In the genomic region with DNA sequence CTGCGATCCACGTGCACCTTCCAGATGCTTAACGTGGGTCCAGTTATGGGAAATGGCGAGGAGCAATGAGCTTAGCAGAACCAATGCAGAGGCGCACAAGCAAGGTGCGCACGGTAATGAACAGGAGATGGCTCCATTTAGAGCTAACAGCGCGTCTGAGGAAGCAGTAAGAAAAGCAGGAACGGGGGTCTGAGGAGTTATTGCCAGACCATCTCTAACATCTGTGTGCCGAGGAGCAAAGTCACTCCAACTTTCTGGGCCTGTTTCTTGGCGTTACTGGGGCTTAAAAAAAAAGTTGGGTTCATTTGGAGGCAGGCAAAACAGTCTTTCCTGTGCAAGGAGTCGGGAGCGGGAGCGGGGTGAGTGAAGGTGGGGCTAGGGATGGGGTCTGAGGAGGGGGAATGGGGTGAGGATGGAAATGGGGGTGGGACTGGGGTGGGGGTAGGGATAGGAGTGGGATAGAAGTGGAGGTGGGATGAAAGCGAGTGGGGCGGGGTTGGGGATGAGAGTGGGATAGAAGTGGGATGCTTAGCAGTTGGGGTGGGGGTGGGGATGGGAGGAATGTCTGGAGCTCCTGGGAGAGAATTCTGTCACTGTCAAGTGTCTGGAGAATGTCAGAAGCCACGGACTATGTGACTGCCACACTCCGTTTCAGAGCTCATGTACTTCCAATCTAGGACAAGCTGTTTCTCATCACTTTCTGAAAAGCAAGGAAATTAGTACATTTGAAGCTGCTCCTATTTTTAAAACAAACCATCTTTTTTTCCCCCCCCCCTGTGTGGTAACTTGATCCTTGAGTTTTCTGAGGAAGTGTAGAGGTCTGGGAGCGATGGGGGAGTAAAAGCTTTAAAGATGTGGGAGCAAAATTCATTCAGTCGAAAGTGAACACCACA, we compare ENCODE assay signal across 13 mouse cellular contexts.
DNase-seq lines count a peak whose midpoint lies in the region; ATAC-seq and TF ChIP-seq lines count a peak whose summit lies in the region.
"Had no signal": no experiment of that assay in that cellular context is flagged by ENCODE, and none has a peak within 500 bp of the region (broad histone marks: within the 10 kb centered on the region; RNA-seq: fewer than 3 reads in every experiment).

No protein-coding gene starts in this region.

- H3K4me1 ChIP-seq in heart, embryonic 11.5 days (ENCODE audit: control insufficient read depth, insufficient read depth, low read length) = peaks cover 11% of the 10 kb centered on the region
- peaks cover 10% of the 10 kb centered on the region for H3K4me1 ChIP-seq in lung, embryonic 14.5 days (ENCODE audit: insufficient read depth)
- H3K4me1 ChIP-seq in embryonic facial prominence, embryonic 11.5 days (ENCODE audit: control insufficient read depth, insufficient read depth, low read length) = no peaks in the 10 kb centered on the region; the same call in 1 of the 2 replicates
- 0 out of 2 replicates have a peak, but pooled peaks cover 3% of the 10 kb centered on the region for H3K4me1 ChIP-seq in neural tube, embryonic 12.5 days

- no peaks in the 10 kb centered on the region for H3K36me3 ChIP-seq in heart, embryonic 11.5 days (ENCODE audit: control insufficient read depth, insufficient read depth, low read length)
- no peaks in the 10 kb centered on the region for H3K36me3 ChIP-seq in lung, embryonic 14.5 days (ENCODE audit: insufficient read depth)
- no peaks in the 10 kb centered on the region for H3K36me3 ChIP-seq in embryonic facial prominence, embryonic 11.5 days (replicated peaks; ENCODE audit: control insufficient read depth, insufficient read depth, low read depth, low read length)
- no peaks in the 10 kb centered on the region for H3K36me3 ChIP-seq in neural tube, embryonic 12.5 days
- H3K36me3 ChIP-seq: midbrain, embryonic 12.5 days had no signal

- no peak overlapping the region for H3K4me3 ChIP-seq in heart, embryonic 11.5 days (ENCODE audit: low read depth, low read length)
- H3K4me3 ChIP-seq in lung, embryonic 14.5 days (ENCODE audit: low read depth, low read length) = no peak overlapping the region; the same call in 1 of the 2 replicates
- no peak overlapping the region for H3K4me3 ChIP-seq in embryonic facial prominence, embryonic 11.5 days (ENCODE audit: low read depth, low read length)
- no peak overlapping the region for H3K4me3 ChIP-seq in neural tube, embryonic 12.5 days
- H3K4me3 ChIP-seq: midbrain, embryonic 12.5 days had no signal

- no peak for DNase-seq in heart, postnatal 36 days
- DNase-seq in lung, embryonic 14.5 days = peak; percentile 77
- no peak for DNase-seq in lung, postnatal 14 days
- peak; percentile 83 for DNase-seq in embryonic facial prominence, embryonic 11.5 days (ENCODE audit: low spot score)
- no peak for DNase-seq in spleen, postnatal 14 days (ENCODE audit: low spot score in 2 of 2)
- DNase-seq: cerebellum, adult 9-10 months; layer of hippocampus, adult 9-11 months; retina, postnatal 1 day; thymus, adult 18-20 months had no signal

- intact Hi-C loops in heart, postnatal 36 days (cut with DNase I) = no loop called here

- H3K9ac ChIP-seq in heart, embryonic 11.5 days (ENCODE audit: low read depth, low read length) = 0 out of 2 replicates have a peak overlapping the region, but pooled peaks have one; percentile 43
- H3K9ac ChIP-seq in lung, embryonic 14.5 days = peak overlapping the region; percentile 5; the same call in 1 of the 2 replicates
- 0 out of 2 replicates have a peak overlapping the region, but pooled peaks have one; percentile 28 for H3K9ac ChIP-seq in embryonic facial prominence, embryonic 11.5 days (replicated peaks; ENCODE audit: low read length)
- no peak overlapping the region for H3K9ac ChIP-seq in neural tube, embryonic 12.5 days
- H3K9ac ChIP-seq: midbrain, embryonic 12.5 days had no signal

- WGBS in heart, embryonic 11.5 days (ENCODE audit: insufficient replicate concordance) = 15% methylated on average over 21 of the region's 21 CpGs
- 13% methylated on average over 21 of the region's 21 CpGs for WGBS in lung, embryonic 14.5 days
- WGBS in embryonic facial prominence, embryonic 11.5 days = 20% methylated on average over 21 of the region's 21 CpGs
- WGBS in neural tube, embryonic 12.5 days = 29% methylated on average over 21 of the region's 21 CpGs

- peak; percentile 61 for ATAC-seq in heart, embryonic 11.5 days (replicated peaks; ENCODE audit: insufficient number of reproducible peaks, low FRiP score, low TSS enrichment)
- peak; percentile 78 for ATAC-seq in lung, embryonic 14.5 days (ENCODE audit: insufficient read depth)
- ATAC-seq in embryonic facial prominence, embryonic 11.5 days (replicated peaks; ENCODE audit: insufficient number of reproducible peaks, low FRiP score, low TSS enrichment, low read depth) = peak; percentile 69
- no peak for ATAC-seq in neural tube, embryonic 12.5 days (ENCODE audit: low FRiP score, low read depth)
- ATAC-seq in CD4-positive, CD25-positive, alpha-beta regulatory T cell, adult 4 months = no peak

- H3K9me3 ChIP-seq in heart, embryonic 11.5 days (replicated peaks; ENCODE audit: control insufficient read depth, low read length) = no peaks in the 10 kb centered on the region
- H3K9me3 ChIP-seq in lung, embryonic 14.5 days (ENCODE audit: low read depth, low read length) = no peaks in the 10 kb centered on the region; the same call in 1 of the 2 replicates
- H3K9me3 ChIP-seq in embryonic facial prominence, embryonic 11.5 days (replicated peaks; ENCODE audit: control insufficient read depth, low read length) = no peaks in the 10 kb centered on the region
- peaks cover 6% of the 10 kb centered on the region; the same call in 1 of the 2 replicates for H3K9me3 ChIP-seq in neural tube, embryonic 12.5 days

- no peaks in the 10 kb centered on the region for H3K27me3 ChIP-seq in heart, embryonic 11.5 days (ENCODE audit: control insufficient read depth, insufficient read depth, low read length)
- no peaks in the 10 kb centered on the region for H3K27me3 ChIP-seq in lung, embryonic 14.5 days (ENCODE audit: insufficient read depth, low read length)
- no peaks in the 10 kb centered on the region for H3K27me3 ChIP-seq in embryonic facial prominence, embryonic 11.5 days (ENCODE audit: control insufficient read depth, insufficient read depth, low read length)
- H3K27me3 ChIP-seq in neural tube, embryonic 12.5 days (replicated peaks) = no peaks in the 10 kb centered on the region

- no peak for TF ChIP-seq CTCF in lung, embryonic 14.5 days (IDR thresholded peaks at IDR 0.05; ENCODE audit: low read depth)

- peak overlapping the region; percentile 53 for H3K4me2 ChIP-seq in heart, embryonic 11.5 days
- peak overlapping the region; percentile 39 for H3K4me2 ChIP-seq in lung, embryonic 14.5 days
- peak overlapping the region; percentile 27 for H3K4me2 ChIP-seq in embryonic facial prominence, embryonic 11.5 days (ENCODE audit: low read depth, low read length)
- H3K4me2 ChIP-seq in neural tube, embryonic 12.5 days (replicated peaks) = peak overlapping the region; percentile 10; the same call in 1 of the 2 replicates
- H3K4me2 ChIP-seq: midbrain, embryonic 12.5 days had no signal

- peak overlapping the region; percentile 52 for H3K27ac ChIP-seq in heart, embryonic 11.5 days (ENCODE audit: low read depth, low read length)
- H3K27ac ChIP-seq in lung, embryonic 14.5 days (ENCODE audit: low read depth) = peak overlapping the region; percentile 70
- peak overlapping the region; percentile 67 for H3K27ac ChIP-seq in embryonic facial prominence, embryonic 11.5 days (replicated peaks; ENCODE audit: low read depth, low read length)
- H3K27ac ChIP-seq in neural tube, embryonic 12.5 days = no peak overlapping the region
- H3K27ac ChIP-seq: midbrain, embryonic 12.5 days had no signal

Comparison
In these comparisons a context has a peak if more than half of its experiments do, and no peak if none do; other contexts are left out.
1. DNase-seq: peak in lung, embryonic 14.5 days (single experiment) and embryonic facial prominence, embryonic 11.5 days (single experiment); none in heart, postnatal 36 days (0 of 2), lung, postnatal 14 days (single experiment) and spleen, postnatal 14 days (0 of 2).
2. ATAC-seq: peak in heart, embryonic 11.5 days (single experiment), lung, embryonic 14.5 days (single experiment) and embryonic facial prominence, embryonic 11.5 days (single experiment); none in neural tube, embryonic 12.5 days (single experiment) and CD4-positive, CD25-positive, alpha-beta regulatory T cell, adult 4 months (single experiment).
3. Peak in every context shown above with its lines, with median percentiles within 50 percentile points of each other: H3K4me2 ChIP-seq.